Mouse (Mus musculus) liver, postnatal 0 days (tissue): ENCODE measurements around the gene Tmem230. TPM values are rescaled to one million over a fixed set of nuclear protein-coding genes. Genes with fewer than 3 reads are reported as not detected.

Source experiments
- ATAC-seq: fragments of 200-750 bp; cut with Nextera tagmentation; 2 replicates; pipeline ENCODE4 v1.8.0; 2017; ENCODE audit warnings: mild to moderate bottlenecking, moderate library complexity
- DNase-seq: peaks from one replicate; pipeline ENCODE4 v3.0.0-alpha.2; 2016
- H3K27ac ChIP-seq: fragments of 300-500 bp; sonication (generic); 2 replicates; pipeline ENCODE4 v1.5.1; 2014; ENCODE audit warnings: antibody characterized with exemption, moderate library complexity, mild to moderate bottlenecking, low read depth
- H3K27me3 ChIP-seq: fragments of 300-500 bp; sonication (generic); 2 replicates; pipeline ENCODE4 v1.6.1; 2014; ENCODE audit warnings: low read length, control low read depth, mixed read lengths; ENCODE audit not compliant: insufficient read depth
- H3K36me3 ChIP-seq: fragments of 300-500 bp; sonication (generic); replicated peaks from 2 replicates; pipeline ENCODE4 v1.6.1; 2014; ENCODE audit warnings: mild to moderate bottlenecking, control low read depth, low read length, moderate library complexity, mixed read lengths; ENCODE audit not compliant: insufficient read depth
- H3K4me1 ChIP-seq: fragments of 300-500 bp; sonication (generic); 2 replicates; pipeline ENCODE4 v1.6.1; 2014; ENCODE audit warnings: antibody characterized with exemption, mild to moderate bottlenecking, control low read depth; ENCODE audit not compliant: insufficient read depth
- H3K4me2 ChIP-seq: fragments of 300-500 bp; sonication (generic); 2 replicates; pipeline ENCODE4 v1.6.1; 2014; ENCODE audit warnings: low read depth, mild to moderate bottlenecking, low read length, moderate library complexity, mixed read lengths
- H3K4me3 ChIP-seq: fragments of 300-500 bp; sonication (generic); 2 replicates; pipeline ENCODE4 v1.5.1; 2014; ENCODE audit warnings: low read depth, low read length
- H3K9ac ChIP-seq: fragments of 300-500 bp; sonication (generic); replicated peaks from 2 replicates; pipeline ENCODE4 v1.6.1; 2014; ENCODE audit warnings: mild to moderate bottlenecking, moderate library complexity
- H3K9me3 ChIP-seq: fragments of 300-500 bp; sonication (generic); 2 replicates; pipeline ENCODE4 v1.6.1; 2016; ENCODE audit warnings: mild to moderate bottlenecking, control low read depth, low read length, mixed read lengths
- CTCF ChIP-seq: sonication (generic); IDR thresholded peaks from 2 replicates; pipeline ENCODE4 v1.5.1; 2016; ENCODE audit warnings: antibody characterized with exemption, low read depth
- EP300 ChIP-seq: IDR thresholded peaks from 2 replicates; pipeline ENCODE4 v1.6.1; 2016; ENCODE audit warnings: antibody characterized with exemption, low read depth, mild to moderate bottlenecking
- WGBS: fragments of 180-500 bp; shearing (Covaris S2); extraction: QIAGEN DNeasy Blood & Tissue Kit; methylation state at CpG from one replicate; pipeline ENCODE4 v1.1.7; 2014; ENCODE audit not compliant: insufficient replicate concordance; 5-methylcytosine and 5-hydroxymethylcytosine counted together
- polyA plus RNA-seq: library from polyadenylated mRNA; unstranded; fragments of >200 nt; fragmentation: Nextera tagmentation; extraction: Ambion mirVana; gene quantifications from 2 replicates; pipeline ENCODE4 v1.2.1, GENCODE M21; 2015

Gene Tmem230
- polyA plus RNA-seq, 1 experiment from 2014 or later = 19.1 TPM

DNA sequence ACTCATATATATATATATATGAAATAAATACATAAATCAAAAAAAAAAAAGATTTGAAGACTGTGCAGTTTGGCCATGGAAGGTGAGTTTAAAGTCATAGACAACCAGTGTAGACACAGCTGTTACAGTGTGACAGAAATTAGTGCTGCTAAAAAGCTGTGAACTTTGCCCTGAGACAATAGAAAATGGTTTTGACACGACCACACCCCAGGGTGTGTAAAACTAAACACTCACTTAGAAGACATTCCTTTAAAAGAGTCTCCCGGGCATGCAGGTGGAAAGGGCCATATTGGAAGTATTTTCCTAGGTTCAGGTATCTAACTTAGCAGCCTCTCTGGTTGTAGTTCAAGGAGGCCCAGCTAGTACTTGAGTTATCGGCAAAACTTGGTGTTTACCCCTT, 44.4 kb downstream of the Tmem230 start:
- WGBS = 71% methylated on average over 3 of the region's 3 CpGs
- TF ChIP-seq EP300 (no peak), CTCF (no peak)
- H3K9ac ChIP-seq = no peak overlapping the region
- no peak overlapping the region for H3K4me3 ChIP-seq
- no peaks in the 10 kb centered on the region for H3K4me1 ChIP-seq
- H3K27ac ChIP-seq = no peak overlapping the region
- H3K9me3 ChIP-seq = no peaks in the 10 kb centered on the region
- H3K27me3 ChIP-seq = no peaks in the 10 kb centered on the region
- no peaks in the 10 kb centered on the region for H3K36me3 ChIP-seq
- DNase-seq = no peak
- ATAC-seq = no peak
- no peak overlapping the region for H3K4me2 ChIP-seq

DNA sequence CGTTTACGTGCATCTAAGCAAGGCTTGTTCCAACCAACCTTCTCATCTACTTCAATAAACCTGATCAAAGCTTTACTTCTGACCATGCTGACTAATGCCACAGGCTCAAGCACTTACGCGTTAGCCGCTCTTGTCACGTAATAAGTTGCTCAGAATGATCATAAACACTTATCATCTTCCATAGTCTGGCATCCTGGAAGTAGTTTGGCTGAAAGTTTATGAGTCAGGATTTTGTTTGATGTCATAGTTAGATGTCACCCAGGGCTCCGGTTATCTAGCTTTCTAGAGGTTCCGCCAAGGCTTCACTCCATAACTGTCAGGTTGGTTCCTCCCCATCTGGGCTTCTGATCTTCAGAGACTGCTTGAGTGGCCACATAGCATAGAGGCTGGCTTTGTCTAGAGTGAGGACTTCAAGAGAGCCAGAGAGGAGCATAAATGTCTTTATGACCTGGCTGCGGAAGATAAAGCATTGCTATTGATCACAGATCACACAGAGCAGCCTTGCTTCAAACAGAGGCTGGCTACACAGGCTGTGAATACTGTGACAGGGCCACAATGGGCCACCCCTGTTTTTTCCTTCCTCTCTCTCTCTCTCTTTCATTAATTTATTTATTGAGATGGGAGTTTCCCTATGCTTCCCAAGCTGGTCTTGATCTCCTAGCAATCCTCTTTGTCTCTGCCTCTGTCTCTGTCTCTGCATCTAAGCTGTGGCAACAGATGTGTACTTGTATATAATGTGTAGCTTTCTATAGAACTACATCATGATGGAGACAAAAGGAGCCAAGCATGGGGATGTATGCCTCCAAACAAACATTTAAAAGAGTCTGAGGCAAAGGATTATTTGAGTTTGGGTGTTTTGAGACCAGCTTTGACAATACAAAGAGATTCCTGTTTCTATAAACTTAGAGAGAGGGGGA, 49.3 kb downstream of the Tmem230 start:
- no peak for DNase-seq
- no peaks in the 10 kb centered on the region for H3K9me3 ChIP-seq
- no peak for TF ChIP-seq CTCF
- no peak for TF ChIP-seq EP300
- ATAC-seq = no peak
- 81% methylated on average over 9 of the region's 9 CpGs for WGBS
- H3K4me3 ChIP-seq = no peak overlapping the region
- H3K27ac ChIP-seq = no peak overlapping the region
- H3K4me2 ChIP-seq = no peak overlapping the region
- no peaks in the 10 kb centered on the region for H3K27me3 ChIP-seq
- no peak overlapping the region for H3K9ac ChIP-seq
- H3K36me3 ChIP-seq = no peaks in the 10 kb centered on the region
- H3K4me1 ChIP-seq = no peaks in the 10 kb centered on the region

DNA sequence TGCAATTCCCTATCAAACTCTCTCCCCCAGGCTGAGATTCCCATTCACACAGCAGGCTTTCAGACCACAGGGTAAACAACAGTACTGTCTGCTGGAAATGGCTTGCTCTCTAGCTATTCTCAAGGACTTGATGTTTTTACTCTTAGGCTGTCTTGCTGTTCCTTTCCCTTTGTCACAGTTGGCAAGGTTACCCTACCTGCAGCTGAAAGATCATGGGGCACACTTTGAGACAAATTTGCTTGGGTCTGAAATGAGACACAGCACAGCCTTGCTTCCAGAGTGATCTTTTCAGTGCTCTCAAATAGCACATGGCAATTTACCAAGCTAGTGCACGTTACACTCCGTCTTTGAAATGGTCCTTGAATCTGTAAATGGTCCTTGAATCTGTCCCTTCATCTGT, 52.0 kb downstream of the Tmem230 start:
- no peak overlapping the region for H3K4me3 ChIP-seq
- no peak overlapping the region for H3K9ac ChIP-seq
- H3K9me3 ChIP-seq = no peaks in the 10 kb centered on the region
- H3K27me3 ChIP-seq = no peaks in the 10 kb centered on the region
- DNase-seq = no peak
- no peaks in the 10 kb centered on the region for H3K4me1 ChIP-seq
- TF ChIP-seq CTCF = no peak
- TF ChIP-seq EP300 = no peak
- H3K27ac ChIP-seq = no peak overlapping the region
- WGBS = 73% methylated on average over 2 of the region's 2 CpGs
- H3K4me2 ChIP-seq = no peak overlapping the region
- ATAC-seq = no peak
- H3K36me3 ChIP-seq = no peaks in the 10 kb centered on the region

DNA sequence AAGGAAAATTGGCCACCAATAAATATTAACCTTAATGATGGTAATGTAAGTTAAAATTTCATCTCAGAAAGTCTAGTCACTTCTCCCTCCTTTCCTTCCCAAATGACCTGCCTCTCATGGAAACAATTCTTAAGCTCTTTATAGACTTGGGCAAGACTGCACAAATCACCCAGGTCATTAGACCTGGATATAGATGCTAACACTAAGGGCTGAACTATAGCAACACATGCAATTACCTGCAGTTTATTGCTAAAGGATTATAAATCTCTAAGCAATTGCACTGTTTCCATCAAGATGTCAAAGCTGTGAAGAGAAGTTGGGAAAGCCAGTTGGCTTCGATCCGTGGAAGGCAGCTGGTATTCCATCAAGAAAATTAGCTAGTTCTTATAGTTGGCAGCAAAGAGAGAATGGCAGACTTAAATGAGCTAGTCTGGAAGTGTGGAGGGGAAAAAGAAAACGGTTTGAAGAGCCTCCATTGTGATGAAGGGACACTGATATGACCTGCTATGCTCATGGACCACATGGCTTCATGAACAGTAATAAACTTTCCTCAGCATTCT, 56.9 kb downstream of the Tmem230 start:
- Histone ChIP-seq H3K36me3 (no peaks in the 10 kb centered on the region), H3K27me3 (no peaks in the 10 kb centered on the region), H3K27ac (no peak overlapping the region), H3K4me1 (no peaks in the 10 kb centered on the region), H3K4me3 (no peak overlapping the region), H3K9ac (no peak overlapping the region), H3K4me2 (no peak overlapping the region), H3K9me3 (no peaks in the 10 kb centered on the region)
- WGBS = 64% methylated on average over 3 of the region's 3 CpGs
- TF ChIP-seq CTCF (no peak), EP300 (no peak)
- ATAC-seq = no peak
- no peak for DNase-seq

Other genes with a start within 250 kb of the Tmem230 start
- 1.9 and 3.0 TPM in 2 replicates for gene Rassf2, start 217.5 kb downstream of the Tmem230 start, polyA plus RNA-seq
- gene Slc23a2, start 102.7 kb downstream of the Tmem230 start, polyA plus RNA-seq = 9.1 and 10.3 TPM in 2 replicates
- gene Pcna, start 5.5 kb upstream of the Tmem230 start, polyA plus RNA-seq = 148 and 158 TPM in 2 replicates
- 7.9 and 10.5 TPM in 2 replicates for gene Cds2, start 15.3 kb upstream of the Tmem230 start, polyA plus RNA-seq
- 0.02 TPM in 2 replicates for gene Prokr2, start 137.6 kb upstream of the Tmem230 start, polyA plus RNA-seq